Mouse (Mus musculus) retina, adult 2 months (tissue): ENCODE data around the gene 5830411N06Rik.

Source experiments
- DNase-seq: peaks from one replicate; pipeline ENCODE4 v3.0.0-alpha.2; 2012; ENCODE audit warnings: low read depth, low spot score

5830411N06Rik gene

GRCm38 (mm10) chr7:140247216-140247615 is at the start of gene 5830411N06Rik:
Gene 5830411N06Rik (plus strand): TSS chr7:140247284.
- DNase-seq, result no peak

DNA sequence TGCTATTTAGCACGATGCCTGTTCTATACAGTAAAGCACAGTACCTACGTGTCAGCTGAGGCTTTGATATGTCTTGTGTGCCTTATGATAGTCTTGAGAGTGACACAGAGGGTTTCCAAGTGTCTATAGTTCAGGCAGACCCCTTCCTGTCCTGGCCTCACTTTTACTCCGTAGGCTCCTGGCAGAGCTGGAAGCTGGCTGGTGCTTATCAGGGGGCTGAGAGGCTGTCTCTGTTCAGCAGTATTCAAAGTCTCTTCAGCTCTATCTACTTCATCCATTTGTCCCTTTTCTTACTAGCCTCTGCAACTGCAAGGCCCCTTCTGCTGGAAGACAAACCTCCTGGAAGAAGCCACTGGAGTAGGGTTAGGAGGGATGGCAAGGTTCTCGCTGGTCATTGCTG is 46.0 kb upstream of the 5830411N06Rik start:
- DNase-seq, result no peak

GRCm38 (mm10) chr7:140205864-140206263 is 41.2 kb upstream of the 5830411N06Rik start, which contains the start of gene Olfr524:
Gene Olfr524 (minus strand): TSS chr7:140205964.
- no peak for DNase-seq

DNA sequence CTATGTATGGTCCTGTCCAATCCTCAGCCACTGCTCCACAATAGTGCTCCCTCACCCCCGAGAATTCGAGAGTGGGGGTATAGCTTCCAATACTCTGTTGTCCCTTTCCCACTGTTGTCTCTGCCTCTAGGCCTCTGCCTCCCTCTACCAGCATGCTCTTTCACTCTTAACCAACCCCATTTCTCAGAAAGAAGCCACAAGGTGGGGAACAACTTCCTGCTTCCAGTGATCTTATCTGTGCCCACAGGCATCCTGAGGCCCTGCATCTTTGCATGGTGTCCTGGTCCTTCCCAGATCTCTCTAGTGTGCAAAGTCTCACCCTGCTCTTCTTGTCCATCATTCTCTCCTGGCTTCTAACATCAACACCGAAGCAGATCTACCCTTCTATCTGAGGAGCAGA is 40.2 kb upstream of the 5830411N06Rik start:
- no peak for DNase-seq

DNA sequence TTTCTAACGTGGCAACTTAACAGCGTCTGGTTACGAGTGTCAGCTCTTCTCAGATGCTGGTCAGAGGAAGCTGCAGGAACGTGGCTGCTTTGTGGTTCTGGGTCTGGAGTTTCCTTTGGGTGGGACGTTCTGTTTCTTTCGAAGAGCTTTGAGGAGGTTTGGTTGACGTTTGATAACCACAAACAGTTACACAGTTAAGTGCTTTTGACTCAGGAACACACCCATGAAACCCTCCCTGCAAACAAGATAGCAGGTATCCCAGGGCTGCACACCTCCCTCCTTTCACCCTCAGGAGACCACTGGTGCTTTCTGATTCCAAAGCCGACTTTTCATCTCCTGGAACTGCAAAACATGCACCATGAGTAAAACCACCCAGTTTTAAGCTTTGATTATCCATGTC is 38.9 kb upstream of the 5830411N06Rik start:
- no peak for DNase-seq

- DNase-seq, result no peak
Measured at GRCm38 (mm10) chr7:140208677-140209076, 38.4 kb upstream of the 5830411N06Rik start.

- DNase-seq, result no peak
Measured at GRCm38 (mm10) chr7:140213841-140214240, 33.2 kb upstream of the 5830411N06Rik start.

GRCm38 (mm10) chr7:140217967-140218366 is 29.1 kb upstream of the 5830411N06Rik start, which contains the start of gene Cd163l1:
Gene Cd163l1 (plus strand): TSS chr7:140218267.
- DNase-seq, result no peak

- no peak for DNase-seq
Measured at GRCm38 (mm10) chr7:140219268-140219667, 27.8 kb upstream of the 5830411N06Rik start.

- no peak for DNase-seq
Measured at GRCm38 (mm10) chr7:140220375-140220774, 26.7 kb upstream of the 5830411N06Rik start.

DNA sequence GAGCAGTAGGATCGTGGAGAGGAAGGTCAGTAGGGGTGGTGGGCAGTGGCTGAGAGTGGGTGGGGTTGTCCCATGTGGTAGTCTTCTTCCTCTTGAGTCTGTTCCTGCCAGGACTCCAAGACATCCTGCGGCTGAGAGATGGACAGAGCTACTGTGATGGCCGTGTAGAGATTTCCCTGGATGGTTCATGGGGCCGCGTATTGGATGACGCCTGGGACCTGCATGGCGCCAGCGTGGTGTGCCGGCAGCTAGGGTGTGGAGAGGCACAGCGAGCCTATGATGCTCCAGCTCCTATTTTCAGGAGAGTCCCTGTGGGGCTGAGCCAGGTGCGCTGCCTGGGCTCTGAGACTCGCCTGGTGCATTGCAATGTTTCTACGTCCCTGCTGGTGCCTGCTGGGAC is 22.9 kb upstream of the 5830411N06Rik start:
- DNase-seq, result no peak

GRCm38 (mm10) chr7:140228476-140228875 is 18.6 kb upstream of the 5830411N06Rik start:
- DNase-seq, result no peak

DNA sequence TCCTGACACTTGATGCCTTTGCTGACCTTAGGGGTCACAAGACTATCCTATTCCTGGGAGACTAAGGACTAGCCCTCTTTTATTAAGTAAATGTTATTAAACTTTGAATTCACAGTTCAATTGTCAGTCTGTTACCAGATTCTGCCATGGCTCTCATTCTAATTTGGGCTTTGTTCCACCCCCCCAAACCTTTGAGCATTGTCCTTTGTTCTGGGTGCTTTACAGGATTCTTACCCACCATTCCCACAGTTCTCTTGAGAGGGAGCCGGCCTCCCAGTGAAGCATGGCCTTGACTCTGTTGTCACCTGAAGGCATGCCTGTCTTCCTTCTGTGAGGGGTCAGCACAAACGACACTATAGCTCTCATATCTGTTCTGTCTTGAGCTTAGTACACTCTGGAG is 16.1 kb upstream of the 5830411N06Rik start:
- no peak for DNase-seq

GRCm38 (mm10) chr7:140233696-140234095 is 13.4 kb upstream of the 5830411N06Rik start:
- no peak for DNase-seq

DNA sequence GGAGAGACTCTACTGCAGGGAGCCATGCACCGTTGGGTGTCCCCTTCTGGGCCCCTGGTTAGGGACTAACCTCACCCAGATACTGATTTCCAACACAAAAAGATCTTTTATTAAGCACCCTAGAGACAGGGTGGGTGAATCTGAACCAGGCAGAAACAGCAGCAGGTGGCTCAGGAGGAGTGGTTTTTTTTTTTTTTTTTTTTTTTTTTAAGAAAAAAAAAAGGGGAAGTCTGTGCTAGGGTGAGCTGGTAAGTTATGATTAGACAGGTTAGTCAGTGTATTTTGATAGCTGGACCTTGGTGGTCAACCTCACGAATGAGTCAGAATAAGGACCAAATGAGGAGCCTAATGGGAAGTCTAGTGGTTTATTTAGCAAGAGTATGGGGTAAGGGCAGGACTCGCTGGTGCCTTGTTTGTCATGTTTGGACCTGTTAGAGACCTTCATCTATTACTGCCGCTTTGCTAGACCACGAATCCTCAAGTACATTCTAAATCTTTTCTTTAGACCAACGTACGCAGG is 6.8 kb downstream of the 5830411N06Rik start:
- DNase-seq, result no peak

DNA sequence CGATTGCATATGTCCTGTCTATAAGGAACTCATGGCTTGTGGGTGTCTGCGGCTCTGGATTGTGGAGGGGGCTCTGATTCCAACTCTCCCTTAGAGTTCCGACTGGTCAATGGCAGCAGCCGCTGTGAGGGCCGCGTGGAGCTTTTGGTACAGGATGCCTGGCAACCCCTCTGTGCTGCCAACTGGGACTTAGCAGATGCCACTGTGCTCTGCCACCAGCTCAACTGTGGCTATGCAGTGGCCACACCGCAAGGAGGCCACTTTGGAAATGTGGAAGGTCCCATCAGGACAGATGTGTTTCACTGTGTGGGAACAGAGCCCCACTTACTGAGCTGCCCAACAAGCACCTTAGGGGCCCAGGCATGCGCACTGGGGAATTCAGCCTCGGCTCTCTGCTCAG is 48.7 kb downstream of the 5830411N06Rik start:
- no peak for DNase-seq

GRCm38 (mm10) chr7:140296876-140297275 is 49.8 kb downstream of the 5830411N06Rik start:
- no peak for DNase-seq

DNA sequence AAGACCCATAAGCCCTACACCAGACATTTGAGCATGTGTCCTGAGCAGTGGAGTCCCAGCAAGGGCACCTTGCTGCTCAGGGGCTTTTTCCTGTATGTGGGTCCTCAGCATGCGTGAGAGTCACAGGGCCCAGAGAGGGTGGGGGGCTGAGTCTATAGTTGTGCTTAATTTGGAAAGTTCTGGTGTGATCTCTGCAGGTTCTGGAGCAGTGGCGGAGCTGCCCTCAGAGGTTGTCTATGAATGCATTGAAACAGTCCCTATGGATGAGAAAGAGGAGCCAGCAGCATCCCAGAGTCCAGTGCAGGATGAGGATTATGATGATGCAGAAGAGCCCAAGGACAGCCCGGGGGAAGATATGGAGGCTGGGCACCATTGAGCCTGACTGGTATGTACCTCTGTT is 52.3 kb downstream of the 5830411N06Rik start:
- no peak for DNase-seq

- DNase-seq, result no peak
Measured at GRCm38 (mm10) chr7:140319861-140320385, 72.8 kb downstream of the 5830411N06Rik start.

DNA sequence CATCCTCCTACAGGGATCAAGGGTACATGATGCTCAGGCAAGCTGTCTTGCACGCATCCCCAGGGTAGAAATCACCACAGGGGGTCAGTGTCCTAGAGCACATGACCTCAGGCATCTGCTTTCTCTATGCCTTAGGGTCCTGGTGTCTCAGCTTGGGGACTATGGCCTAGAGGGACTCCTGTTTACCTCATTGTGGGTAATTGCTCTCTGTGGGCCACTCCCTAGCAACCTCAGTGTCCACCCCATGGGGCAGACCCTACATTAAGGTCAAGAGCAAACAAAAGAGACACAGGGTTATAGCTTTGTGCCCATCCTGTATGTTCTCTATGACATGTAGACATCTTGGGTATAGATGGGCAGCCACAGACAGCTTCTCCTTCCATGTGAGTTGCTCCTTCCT is 73.5 kb downstream of the 5830411N06Rik start, which contains the start of gene Olfr525:
Gene Olfr525, plus strand, starts transcription at position 301 of the 400 bp plus-strand sequence.
- DNase-seq, result no peak

DNA sequence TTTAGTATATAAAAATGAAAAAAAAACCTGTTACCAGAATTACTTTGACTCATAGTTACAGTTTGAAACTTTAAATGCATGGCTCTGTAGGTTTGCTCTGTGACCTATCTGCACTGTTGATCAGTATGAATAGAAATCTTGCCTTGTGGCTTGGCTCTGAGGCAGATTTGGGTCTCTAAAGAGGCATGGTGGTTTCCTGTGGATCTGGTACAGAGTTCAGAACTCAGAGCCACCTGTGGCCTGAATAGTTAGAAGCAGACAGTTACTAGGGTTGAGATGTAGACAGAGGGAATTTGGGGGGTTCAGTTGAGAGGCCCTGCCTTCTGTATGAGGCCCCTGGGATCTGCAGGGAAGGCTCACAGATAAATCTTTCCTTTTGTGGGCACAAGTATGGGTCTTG is 74.1 kb downstream of the 5830411N06Rik start:
- DNase-seq, result no peak

GRCm38 (mm10) chr7:140329766-140330304 is 82.8 kb downstream of the 5830411N06Rik start:
- no peak for DNase-seq

DNA sequence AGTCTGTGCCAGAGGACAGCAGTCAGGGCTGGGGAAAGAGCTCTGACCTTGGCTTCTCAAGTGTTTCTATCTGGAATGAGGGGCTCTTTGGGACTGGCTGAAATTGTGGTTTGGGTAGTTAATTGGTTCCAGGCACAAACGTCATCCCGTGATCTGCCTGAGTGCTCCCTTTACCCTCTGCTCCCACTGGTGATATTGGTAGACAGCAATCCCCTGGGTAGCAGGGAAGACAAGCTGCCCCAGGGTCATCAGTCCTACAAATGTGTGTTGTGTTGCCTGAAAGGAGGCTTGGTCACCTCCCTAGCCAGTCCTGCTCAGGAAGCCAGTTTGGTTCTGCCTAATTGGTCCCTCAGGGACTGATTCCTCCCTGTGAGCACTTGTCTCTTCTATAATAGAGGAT is 86.6 kb downstream of the 5830411N06Rik start, which contains the start of gene Olfr527:
Gene Olfr527, plus strand, starts transcription at position 301 of the 400 bp plus-strand sequence.
- DNase-seq, result no peak
